Mouse (Mus musculus) stomach, adult 2 months (tissue): Measurements from ENCODE around the gene Cltc. TPM values are rescaled to one million over a fixed set of nuclear protein-coding genes. Genes with fewer than 3 reads are reported as not detected.

Experiments used
- polyA plus RNA-seq: library from polyadenylated mRNA; depleted of rRNA; stranded (reverse); fragments of >200 nt; gene quantifications from 2 replicates; pipeline ENCODE4 v1.2.3, GENCODE M21; 2012; rRNA removed

Cltc gene
- 24.8 and 29.6 TPM in 2 replicates for polyA plus RNA-seq

DNA sequence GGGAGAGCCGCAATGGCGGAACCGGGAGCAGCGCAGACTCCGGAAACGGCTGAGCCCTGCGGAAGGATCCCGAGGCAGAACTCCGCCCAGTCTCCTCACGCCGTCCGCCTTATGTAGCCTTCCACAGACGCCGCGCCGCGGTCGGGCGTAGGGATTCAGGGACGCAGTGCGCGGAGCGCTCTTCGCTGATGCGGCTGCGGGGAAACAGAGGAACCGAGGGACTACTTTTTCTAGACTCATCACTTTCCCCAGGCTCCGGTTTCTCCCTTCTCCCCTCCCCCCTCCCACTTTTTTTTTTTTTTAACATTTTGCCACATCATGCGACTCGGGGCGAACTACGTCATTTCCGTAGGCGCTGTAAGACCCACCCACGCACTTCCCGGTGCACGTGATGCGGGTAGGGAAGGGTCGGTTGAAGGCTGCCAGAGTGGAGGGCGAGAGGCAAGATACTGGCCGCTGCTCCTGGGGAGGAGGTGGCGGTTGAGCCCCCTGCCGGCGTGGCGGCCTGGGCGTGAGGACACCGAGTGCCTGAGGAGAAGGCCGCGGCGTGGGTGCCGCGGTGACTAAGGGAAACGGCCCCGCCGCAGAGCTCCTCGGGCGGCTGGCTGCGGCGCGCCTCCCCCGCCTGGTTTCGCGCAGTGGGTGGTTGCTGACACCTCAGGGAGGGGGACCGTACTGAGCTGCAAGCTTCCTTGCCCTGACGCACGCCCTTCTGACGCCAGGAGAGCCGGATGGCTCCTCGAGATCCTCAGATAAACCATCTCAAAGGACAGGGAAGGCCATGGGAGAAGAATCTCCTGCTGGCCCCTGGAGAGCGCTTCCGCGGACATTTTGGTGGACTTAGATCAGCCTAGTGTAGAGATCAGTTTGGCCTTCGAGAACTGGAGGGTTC lies at the start of gene Cltc:
TSS of gene Cltc (minus strand) at position 86 of the 892 bp plus-strand sequence.

GRCm38 (mm10) chr11:86683395-86684125 lies 73.8 kb downstream of the Cltc start, which contains the start of the genes Vmp1 and Ptrh2:
Vmp1 (minus strand) TSS chr11:86683836.
Ptrh2 (plus strand) TSS chr11:86683985.

Other genes with a start within 250 kb of the Cltc start
- gene Rps6kb1, start 212.8 kb downstream of the Cltc start, polyA plus RNA-seq = 1.1 and 2.6 TPM in 2 replicates
- gene Tubd1, start 212.6 kb downstream of the Cltc start, polyA plus RNA-seq = 0.40 and 0.71 TPM in 2 replicates
- gene Vmp1, start 73.7 kb downstream of the Cltc start, polyA plus RNA-seq = 17.6 and 22.7 TPM in 2 replicates
- 0.99 and 1.9 TPM in 2 replicates for gene Ptrh2, start 73.6 kb downstream of the Cltc start, polyA plus RNA-seq
- 0.55 and 0.96 TPM in 2 replicates for gene Dhx40, start 50.2 kb upstream of the Cltc start, polyA plus RNA-seq
- 3.4 and 3.7 TPM in 2 replicates for gene Ypel2, start 236.1 kb upstream of the Cltc start, polyA plus RNA-seq